Mouse (Mus musculus): ENCODE results near the gene Pifo.

Pifo gene

DNA sequence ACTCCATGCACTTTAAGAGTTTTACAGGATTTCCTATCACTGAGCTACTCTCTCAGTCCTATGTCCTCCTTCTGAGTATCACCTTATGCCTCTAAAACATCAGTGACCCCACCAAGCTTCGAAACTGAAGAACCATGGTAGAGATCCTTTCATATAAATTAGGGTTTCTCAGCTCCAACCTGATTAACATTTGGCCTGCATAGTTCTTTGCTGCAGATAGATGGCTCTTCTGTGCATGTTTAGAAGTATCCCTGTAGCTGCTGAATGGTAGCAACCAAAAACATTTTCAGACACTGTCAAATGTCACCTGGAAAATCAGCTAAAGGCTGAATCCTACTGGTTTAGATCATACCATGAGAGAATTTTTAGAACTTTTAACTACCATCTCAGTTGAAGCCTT lies 57.2 kb downstream of the Pifo start:
- peak; percentile 18 for DNase-seq (ENCODE audit: low spot score)

DNA sequence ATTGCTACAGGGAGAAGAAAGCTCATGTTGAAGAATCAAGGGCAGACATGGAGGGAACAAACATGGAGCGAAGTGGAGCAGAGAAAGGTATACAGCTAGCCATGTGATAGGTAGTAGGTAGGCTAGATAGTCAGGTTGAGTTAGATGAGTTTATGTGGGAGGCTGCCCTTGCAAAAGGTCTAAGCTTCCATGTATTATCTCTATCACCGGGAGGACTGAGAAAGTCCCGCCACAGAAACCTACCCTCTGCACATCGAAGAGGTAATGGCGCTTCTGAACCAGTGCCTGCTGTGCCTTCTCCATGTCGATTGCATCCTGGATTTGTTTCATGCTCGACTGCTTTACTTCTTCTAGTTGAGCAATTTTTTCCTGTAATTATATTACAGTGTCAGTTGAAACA lies 63.1 kb downstream of the Pifo start:
- no peak for DNase-seq (ENCODE audit: low spot score)
